Mouse (Mus musculus) urinary bladder, postnatal 4 days (tissue): ENCODE results near the gene Abr.

Experiments used
- DNase-seq, 2 experiments: peaks; one replicate each; pipeline ENCODE4 v3.0.0; 2021 to 2022; ENCODE audit warnings: low spot score in 2 of 2

The Abr gene

GRCm38 (mm10) chr11:76623206-76623961 lies 1.3 kb upstream of the Abr start:
- DNase-seq, result peak; percentile 59 to 67

GRCm38 (mm10) chr11:76622566-76623205 lies 572 bp upstream of the Abr start:
- peak in 1 of 2 experiments; percentile 26 for DNase-seq

- DNase-seq, result no peak
Observed at GRCm38 (mm10) chr11:76618134-76618533, 4.0 kb downstream of the Abr start.

GRCm38 (mm10) chr11:76614246-76614645 lies 7.9 kb downstream of the Abr start:
- DNase-seq, result no peak

GRCm38 (mm10) chr11:76612638-76613104 lies 9.4 kb downstream of the Abr start:
- peak in 1 of 2 experiments; percentile 63 for DNase-seq

GRCm38 (mm10) chr11:76610948-76611347 lies 11.2 kb downstream of the Abr start:
- DNase-seq, result no peak

GRCm38 (mm10) chr11:76606521-76606920 lies 15.6 kb downstream of the Abr start:
- no peak for DNase-seq

- DNase-seq, result no peak
Observed at GRCm38 (mm10) chr11:76599219-76599618, 22.9 kb downstream of the Abr start.

GRCm38 (mm10) chr11:76598757-76599156 lies 23.4 kb downstream of the Abr start:
- DNase-seq, result no peak

GRCm38 (mm10) chr11:76593620-76594326 lies 28.3 kb downstream of the Abr start:
- no peak for DNase-seq

- DNase-seq, result no peak
Observed at GRCm38 (mm10) chr11:76589746-76590145, 32.4 kb downstream of the Abr start.

- DNase-seq, result no peak
Observed at GRCm38 (mm10) chr11:76588632-76589485, 33.3 kb downstream of the Abr start.

- DNase-seq, result no peak
Observed at GRCm38 (mm10) chr11:76588032-76588431, 34.1 kb downstream of the Abr start.

- no peak for DNase-seq
Observed at GRCm38 (mm10) chr11:76587333-76587732, 34.8 kb downstream of the Abr start.

GRCm38 (mm10) chr11:76586119-76586518 lies 36.0 kb downstream of the Abr start:
- no peak for DNase-seq

- peak; percentile 74 to 91 for DNase-seq
Observed at GRCm38 (mm10) chr11:76577588-76578257, 44.4 kb downstream of the Abr start.

- DNase-seq, result no peak
Observed at GRCm38 (mm10) chr11:76572820-76573385, 49.2 kb downstream of the Abr start.

GRCm38 (mm10) chr11:76571613-76571929 lies 50.5 kb downstream of the Abr start:
- DNase-seq, result no peak

- peak; percentile 40 to 63 for DNase-seq
Observed at GRCm38 (mm10) chr11:76570741-76571612, 51.1 kb downstream of the Abr start.

- no peak for DNase-seq
Observed at GRCm38 (mm10) chr11:76570201-76570731, 51.8 kb downstream of the Abr start.
